Mouse (Mus musculus) myocyte (in vitro differentiated cells): ENCODE measurements around the gene Sh3rf1. TPM values are rescaled to one million over a fixed set of nuclear protein-coding genes. Genes with fewer than 3 reads are reported as not detected.

Source experiments
- H3K27me3 ChIP-seq: one replicate; pipeline ENCODE4 v1.6.1; 2011; ENCODE audit not compliant: control insufficient read depth, insufficient read depth, insufficient read length
- H3K36me3 ChIP-seq: one replicate; pipeline ENCODE4 v1.6.1; 2011; ENCODE audit not compliant: control insufficient read depth, insufficient read depth
- H3K4me2 ChIP-seq: one replicate; pipeline ENCODE4 v1.6.1; 2011; ENCODE audit warnings: low read depth, control low read depth
- H3K4me3 ChIP-seq: one replicate; pipeline ENCODE4 v1.5.1; 2011; ENCODE audit warnings: mild to moderate bottlenecking, control low read depth, moderate library complexity
- H3K79me2 ChIP-seq: one replicate; pipeline ENCODE4 v1.6.1; 2011; ENCODE audit not compliant: control insufficient read depth, insufficient read depth
- H3ac ChIP-seq: one replicate; pipeline ENCODE4 v1.6.1; 2011; ENCODE audit not compliant: control insufficient read depth, insufficient read length
- CEBPB ChIP-seq: IDR thresholded peaks from 2 replicates; pipeline ENCODE4 v1.6.1; 2011; ENCODE audit warnings: mild to moderate bottlenecking, moderate library complexity; ENCODE audit not compliant: poor library complexity, insufficient read depth, severe bottlenecking
- E2F4 ChIP-seq: IDR thresholded peaks from one replicate; pipeline ENCODE4 v1.6.1; 2011; ENCODE audit warnings: mild to moderate bottlenecking, control low read depth, moderate library complexity; ENCODE audit not compliant: insufficient read depth
- MAX ChIP-seq: IDR thresholded peaks from one replicate; pipeline ENCODE4 v1.6.1; 2011; ENCODE audit warnings: low read depth, mild to moderate bottlenecking, control low read depth
- MYOD1 ChIP-seq, 3 experiments: IDR thresholded peaks; one replicate each; pipeline ENCODE4 v1.6.1; 2011; ENCODE audit warnings: control low read depth in 2 of 3, low read depth in 2 of 3, mild to moderate bottlenecking in 2 of 3, moderate library complexity in 1 of 3; ENCODE audit not compliant: insufficient read length in 2 of 3, control insufficient read depth in 1 of 3
- MYOG ChIP-seq, 3 experiments: IDR thresholded peaks; one replicate each; pipeline ENCODE4 v1.6.1; 2011; ENCODE audit warnings: control low read depth in 2 of 3, low read depth in 2 of 3, mild to moderate bottlenecking in 2 of 3; ENCODE audit not compliant: insufficient read length in 2 of 3, control insufficient read depth in 1 of 3, insufficient read depth in 1 of 3
- POLR2A ChIP-seq: IDR thresholded peaks from one replicate; pipeline ENCODE4 v1.6.1; 2011; ENCODE audit warnings: low read depth, mild to moderate bottlenecking, control low read depth, moderate library complexity; ENCODE audit not compliant: insufficient read length
- POLR2AphosphoS2 ChIP-seq: IDR thresholded peaks from one replicate; pipeline ENCODE4 v1.6.1; 2011; ENCODE audit warnings: low read depth, control low read depth; ENCODE audit not compliant: insufficient read length
- REST ChIP-seq: IDR thresholded peaks from one replicate; pipeline ENCODE4 v1.6.1; 2011; ENCODE audit warnings: mild to moderate bottlenecking, control low read depth, moderate library complexity; ENCODE audit not compliant: insufficient read depth, insufficient read length
- SRF ChIP-seq: IDR thresholded peaks from one replicate; pipeline ENCODE4 v1.6.1; 2011; ENCODE audit warnings: low read depth; ENCODE audit not compliant: control insufficient read depth, insufficient read length
- TCF12 ChIP-seq: IDR thresholded peaks from one replicate; pipeline ENCODE4 v1.6.1; 2011; ENCODE audit warnings: mild to moderate bottlenecking, control low read depth; ENCODE audit not compliant: poor library complexity, insufficient read depth, severe bottlenecking
- TCF3 ChIP-seq: IDR thresholded peaks from one replicate; pipeline ENCODE4 v1.6.1; 2011; ENCODE audit warnings: low read depth, control low read depth; ENCODE audit not compliant: insufficient read length
- USF1 ChIP-seq: IDR thresholded peaks from one replicate; pipeline ENCODE4 v1.6.1; 2011; ENCODE audit warnings: low read depth, mild to moderate bottlenecking, control low read depth, moderate library complexity
- polyA plus RNA-seq: library from polyadenylated mRNA; unstranded; fragments of >200 nt; fragmentation: generic; extraction: Trizol; gene quantifications from one replicate; pipeline ENCODE4 v1.2.1, GENCODE M21; 2012; ENCODE audit warnings: missing spikeins

The Sh3rf1 gene
- polyA plus RNA-seq, 1 experiment = 4.2 TPM

GRCm38 (mm10) chr8:61437305-61437605, 213.6 kb downstream of the Sh3rf1 start:
- Histone ChIP-seq H3ac (no peak overlapping the region), H3K79me2 (no peaks in the 10 kb centered on the region), H3K4me3 (no peak overlapping the region), H3K36me3 (no peaks in the 10 kb centered on the region), H3K27me3 (no peaks in the 10 kb centered on the region), H3K4me2 (no peak overlapping the region)
- TF ChIP-seq TCF12 (no peak), SRF (no peak), MYOD1 (IDR thresholded peaks at IDR 0.05; ENCODE audit: control insufficient read depth in 1 of 3, insufficient read length in 2 of 3, low read depth in 2 of 3) (no peak), CEBPB (no peak), E2F4 (no peak), TCF3 (no peak), REST (no peak), MAX (no peak), USF1 (no peak), POLR2AphosphoS2 (no peak)

GRCm38 (mm10) chr8:61442988-61443387, 219.3 kb downstream of the Sh3rf1 start:
- H3K4me3 ChIP-seq = no peak overlapping the region
- TF ChIP-seq TCF12 (no peak), E2F4 (no peak), MAX (no peak), REST (no peak), USF1 (no peak), CEBPB (no peak), TCF3 (no peak), POLR2A (no peak), SRF (no peak), MYOG (IDR thresholded peaks at IDR 0.05; ENCODE audit: control insufficient read depth in 1 of 3, insufficient read depth in 1 of 3, insufficient read length in 2 of 3, low read depth in 2 of 3) (no peak), MYOD1 (IDR thresholded peaks at IDR 0.05; ENCODE audit: control insufficient read depth in 1 of 3, insufficient read length in 2 of 3, low read depth in 2 of 3) (no peak), POLR2AphosphoS2 (no peak)
- no peak overlapping the region for H3ac ChIP-seq
- no peaks in the 10 kb centered on the region for H3K36me3 ChIP-seq
- no peaks in the 10 kb centered on the region for H3K79me2 ChIP-seq
- no peak overlapping the region for H3K4me2 ChIP-seq
- no peaks in the 10 kb centered on the region for H3K27me3 ChIP-seq

- TF ChIP-seq E2F4 (no peak), CEBPB (no peak), USF1 (no peak), TCF3 (no peak), MYOD1 (IDR thresholded peaks at IDR 0.05; ENCODE audit: control insufficient read depth in 1 of 3, insufficient read length in 2 of 3, low read depth in 2 of 3) (no peak)
Measured at GRCm38 (mm10) chr8:61444358-61444757, 220.7 kb downstream of the Sh3rf1 start.

More at GRCm38 (mm10) chr8:61444358-61444757, 220.7 kb downstream of the Sh3rf1 start:
- no peak overlapping the region for H3ac ChIP-seq
- no peaks in the 10 kb centered on the region for H3K27me3 ChIP-seq
- no peak overlapping the region for H3K4me3 ChIP-seq
- H3K4me2 ChIP-seq = no peak overlapping the region
- no peaks in the 10 kb centered on the region for H3K79me2 ChIP-seq
- no peaks in the 10 kb centered on the region for H3K36me3 ChIP-seq

Other genes starting within 250 kb of the Sh3rf1 start
- gene Clcn3, start 240.6 kb upstream of the Sh3rf1 start, polyA plus RNA-seq = 6.8 TPM
- 3.4 TPM for gene Nek1, start 230.7 kb upstream of the Sh3rf1 start, polyA plus RNA-seq